In the genomic region with DNA sequence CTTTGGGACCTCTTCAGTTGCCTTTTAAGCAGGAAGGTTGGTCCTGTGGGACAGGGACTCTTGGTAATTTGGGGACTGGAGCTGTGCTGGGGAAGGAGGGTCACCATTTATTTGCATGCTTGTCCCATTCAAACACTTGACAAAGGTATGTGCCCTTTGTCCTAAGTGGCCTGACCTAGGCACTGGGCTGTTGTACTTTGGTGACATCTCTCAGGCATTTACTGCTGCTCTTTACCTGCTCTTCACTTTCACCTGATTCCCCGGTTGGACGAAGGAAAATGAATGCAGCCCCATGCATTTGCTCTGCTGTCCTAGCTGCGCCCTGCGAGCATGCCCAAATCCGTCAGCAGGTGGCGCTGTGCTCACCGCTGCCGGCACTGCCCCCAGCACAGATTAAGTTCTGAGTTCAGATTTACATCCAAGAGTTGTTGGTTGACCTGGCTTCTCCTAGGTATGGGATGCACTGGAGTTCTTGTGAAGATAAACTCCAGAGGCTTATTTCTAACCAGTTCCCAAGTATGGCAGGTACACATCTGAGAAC, we compare ENCODE assay signal across 8 mouse cellular contexts. TPM values are rescaled to one million over a fixed set of nuclear protein-coding genes. Genes with fewer than 3 reads are reported as not detected.
A peak's percentile ranks its signal among the peaks of the same experiment; 100 is the strongest.
DNase-seq lines count a peak whose midpoint lies in the region; ATAC-seq and TF ChIP-seq lines count a peak whose summit lies in the region.

No protein-coding gene starts in this region.

- no peak overlapping the region for H3K9ac ChIP-seq in intestine, embryonic 14.5 days (ENCODE audit: low read length)
- no peak overlapping the region for H3K9ac ChIP-seq in intestine, embryonic 16.5 days (ENCODE audit: low read depth, low read length)

- H3K9me3 ChIP-seq in intestine, embryonic 14.5 days (ENCODE audit: control insufficient read depth, low read length) = no peaks in the 10 kb centered on the region
- no peaks in the 10 kb centered on the region for H3K9me3 ChIP-seq in intestine, embryonic 16.5 days (ENCODE audit: control insufficient read depth, low read length)
- no peaks in the 10 kb centered on the region for H3K9me3 ChIP-seq in G1E (replicated peaks)
- no peaks in the 10 kb centered on the region for H3K9me3 ChIP-seq in embryonic facial prominence, embryonic 10.5 days
- H3K9me3 ChIP-seq in forebrain, embryonic 10.5 days = no peaks in the 10 kb centered on the region

- H3K27ac ChIP-seq in intestine, embryonic 14.5 days (ENCODE audit: low read depth) = no peak overlapping the region
- no peak overlapping the region for H3K27ac ChIP-seq in intestine, embryonic 16.5 days (ENCODE audit: low read length)
- H3K27ac ChIP-seq in embryonic facial prominence, embryonic 10.5 days (replicated peaks) = no peak overlapping the region
- H3K27ac ChIP-seq in forebrain, embryonic 10.5 days = no peak overlapping the region

- H3K4me3 ChIP-seq in intestine, embryonic 14.5 days (ENCODE audit: low read depth, low read length) = no peak overlapping the region
- no peak overlapping the region for H3K4me3 ChIP-seq in intestine, embryonic 16.5 days (ENCODE audit: low read length)
- H3K4me3 ChIP-seq in G1E (ENCODE audit: low read depth, low read length) = no peak overlapping the region
- no peak overlapping the region for H3K4me3 ChIP-seq in embryonic facial prominence, embryonic 10.5 days
- no peak overlapping the region for H3K4me3 ChIP-seq in forebrain, embryonic 10.5 days

- H3K4me2 ChIP-seq in intestine, embryonic 14.5 days (ENCODE audit: low read length) = no peak overlapping the region
- H3K4me2 ChIP-seq in intestine, embryonic 16.5 days (ENCODE audit: low read depth, low read length) = no peak overlapping the region

- DNase-seq in intestine, embryonic 14.5 days (ENCODE audit: low spot score) = peak; percentile 78
- DNase-seq in B cell, adult 2 months = peak; percentile 78 to 83
- no peak for DNase-seq in G1E (ENCODE audit: low spot score)
- DNase-seq in embryonic facial prominence, embryonic 10.5 days (ENCODE audit: low spot score) = peak; percentile 61
- DNase-seq in lung, adult 18-20 months = peak; percentile 48 to 56
- DNase-seq in spleen, postnatal 4 days (ENCODE audit: low spot score in 2 of 2) = peak; percentile 66 to 91
- no peak for DNase-seq in forebrain, embryonic 10.5 days (ENCODE audit: extremely low spot score, low spot score)

- TF ChIP-seq CTCF in G1E (IDR thresholded peaks at IDR 0.05; ENCODE audit: low read depth, low read length) = peak; percentile 90

- WGBS in intestine, embryonic 14.5 days = 10% methylated on average over 8 of the region's 8 CpGs
- WGBS in intestine, embryonic 16.5 days = 24% methylated on average over 8 of the region's 8 CpGs
- 19% methylated on average over 8 of the region's 8 CpGs for WGBS in embryonic facial prominence, embryonic 10.5 days
- 14% methylated on average over 8 of the region's 8 CpGs for WGBS in forebrain, embryonic 10.5 days

- ATAC-seq in intestine, embryonic 14.5 days (replicated peaks; ENCODE audit: low FRiP score, low TSS enrichment, low read depth) = no peak
- no peak; the same call in 1 of the 2 replicates for ATAC-seq in intestine, embryonic 16.5 days
- no peak for ATAC-seq in G1E (ENCODE audit: extremely low read depth, insufficient number of reproducible peaks, low FRiP score, poor library complexity, severe bottlenecking)

- peaks cover 19% of the 10 kb centered on the region for H3K4me1 ChIP-seq in intestine, embryonic 14.5 days (replicated peaks; ENCODE audit: control insufficient read depth, insufficient read depth, low read length)
- H3K4me1 ChIP-seq in intestine, embryonic 16.5 days (ENCODE audit: control insufficient read depth, insufficient read depth, low read length) = peaks cover 10% of the 10 kb centered on the region; the same call in 1 of the 2 replicates
- H3K4me1 ChIP-seq in G1E (ENCODE audit: insufficient read depth, low read depth, low read length) = peaks cover 4% of the 10 kb centered on the region; the same call in 1 of the 2 replicates
- peaks cover 22% of the 10 kb centered on the region for H3K4me1 ChIP-seq in embryonic facial prominence, embryonic 10.5 days
- H3K4me1 ChIP-seq in forebrain, embryonic 10.5 days = peaks cover 5% of the 10 kb centered on the region

- peaks cover 4% of the 10 kb centered on the region; the same call in 1 of the 2 replicates for H3K27me3 ChIP-seq in intestine, embryonic 14.5 days (replicated peaks; ENCODE audit: control insufficient read depth, insufficient read depth, low read length)
- H3K27me3 ChIP-seq in intestine, embryonic 16.5 days (replicated peaks; ENCODE audit: control insufficient read depth, insufficient read depth, low read length) = peaks cover under 1% of the 10 kb centered on the region; the same call in 1 of the 2 replicates
- H3K27me3 ChIP-seq in G1E (ENCODE audit: insufficient read depth, low read length) = peaks cover 22% of the 10 kb centered on the region
- H3K27me3 ChIP-seq in embryonic facial prominence, embryonic 10.5 days (replicated peaks; ENCODE audit: low read depth, poor library complexity, severe bottlenecking) = peaks cover 32% of the 10 kb centered on the region
- peaks cover 50% of the 10 kb centered on the region for H3K27me3 ChIP-seq in forebrain, embryonic 10.5 days (ENCODE audit: poor library complexity, severe bottlenecking)

- no peaks in the 10 kb centered on the region for H3K36me3 ChIP-seq in intestine, embryonic 14.5 days (ENCODE audit: control insufficient read depth, insufficient read depth, low read length)
- 0 out of 2 replicates have a peak, but pooled peaks cover 2% of the 10 kb centered on the region for H3K36me3 ChIP-seq in intestine, embryonic 16.5 days (ENCODE audit: control insufficient read depth, insufficient read depth, low read length)
- no peaks in the 10 kb centered on the region for H3K36me3 ChIP-seq in G1E (replicated peaks)
- no peaks in the 10 kb centered on the region for H3K36me3 ChIP-seq in embryonic facial prominence, embryonic 10.5 days (replicated peaks)
- no peaks in the 10 kb centered on the region for H3K36me3 ChIP-seq in forebrain, embryonic 10.5 days (replicated peaks)

RNA-seq across cellular contexts. Expression of gene Taf8, which starts 28.6 kb away (rescaled TPM):
- polyA plus RNA-seq in intestine, embryonic 14.5 days (2014; fragmentation: Nextera tagmentation; extraction: Ambion mirVana) = 21.5 and 25.0 TPM in 2 replicates
- 19.1 and 20.4 TPM in 2 replicates for polyA plus RNA-seq in intestine, embryonic 16.5 days (2015; fragmentation: Nextera tagmentation; extraction: Ambion mirVana)
- 29.1 and 31.1 TPM in 2 replicates for total RNA-seq in G1E (2014; fragmentation: Nextera tagmentation)
- 39.8 and 47.0 TPM in 2 replicates for total RNA-seq in G1E (2017)
- 22.3 and 22.4 TPM in 2 replicates for polyA plus RNA-seq in G1E (2012)
- 32.0 and 35.3 TPM in 2 replicates for polyA plus RNA-seq in embryonic facial prominence, embryonic 10.5 days (2016; fragmentation: Nextera tagmentation; extraction: Ambion mirVana)
- 32.5 and 33.3 TPM in 2 replicates for polyA plus RNA-seq in forebrain, embryonic 10.5 days (2016; fragmentation: Nextera tagmentation; extraction: Ambion mirVana)

RNA-seq across cellular contexts. Expression of gene Ccnd3, which starts 31.3 kb away (rescaled TPM):
- polyA plus RNA-seq in intestine, embryonic 14.5 days (2014; fragmentation: Nextera tagmentation; extraction: Ambion mirVana) = 450 and 457 TPM in 2 replicates
- polyA plus RNA-seq in intestine, embryonic 16.5 days (2015; fragmentation: Nextera tagmentation; extraction: Ambion mirVana) = 371 and 393 TPM in 2 replicates
- total RNA-seq in G1E (2014; fragmentation: Nextera tagmentation) = 229 and 238 TPM in 2 replicates
- 134 and 143 TPM in 2 replicates for total RNA-seq in G1E (2017)
- polyA plus RNA-seq in G1E (2012) = 426 and 439 TPM in 2 replicates
- polyA plus RNA-seq in embryonic facial prominence, embryonic 10.5 days (2016; fragmentation: Nextera tagmentation; extraction: Ambion mirVana) = 325 and 335 TPM in 2 replicates
- 296 and 313 TPM in 2 replicates for polyA plus RNA-seq in forebrain, embryonic 10.5 days (2016; fragmentation: Nextera tagmentation; extraction: Ambion mirVana)

RNA-seq across cellular contexts. Expression of gene 1700001C19Rik, which starts 36.3 kb away (rescaled TPM):
- polyA plus RNA-seq in intestine, embryonic 14.5 days (2014; fragmentation: Nextera tagmentation; extraction: Ambion mirVana) = 0.22 and 0.24 TPM in 2 replicates
- 0.17 and 0.45 TPM in 2 replicates for polyA plus RNA-seq in intestine, embryonic 16.5 days (2015; fragmentation: Nextera tagmentation; extraction: Ambion mirVana)
- total RNA-seq in G1E (2014; fragmentation: Nextera tagmentation) (not detected in 2 replicates), G1E (2017) (0.17 TPM in 1 of 2 replicates, not detected in the other)
- not detected in 2 replicates for polyA plus RNA-seq in G1E (2012)
- polyA plus RNA-seq in embryonic facial prominence, embryonic 10.5 days (2016; fragmentation: Nextera tagmentation; extraction: Ambion mirVana) = 0.25 TPM in 1 of 2 replicates, not detected in the other
- 0.27 TPM in 1 of 2 replicates, not detected in the other for polyA plus RNA-seq in forebrain, embryonic 10.5 days (2016; fragmentation: Nextera tagmentation; extraction: Ambion mirVana)

RNA-seq across cellular contexts. Expression of gene AI661453, which starts 37.1 kb away (rescaled TPM):
- 3.4 and 4.4 TPM in 2 replicates for polyA plus RNA-seq in intestine, embryonic 14.5 days (2014; fragmentation: Nextera tagmentation; extraction: Ambion mirVana)
- 3.7 and 4.6 TPM in 2 replicates for polyA plus RNA-seq in intestine, embryonic 16.5 days (2015; fragmentation: Nextera tagmentation; extraction: Ambion mirVana)
- not detected in 2 replicates for total RNA-seq in G1E (2014; fragmentation: Nextera tagmentation)
- total RNA-seq in G1E (2017) = under 0.01 and 0.06 TPM in 2 replicates
- polyA plus RNA-seq in G1E (2012) = 0.02 and 0.03 TPM in 2 replicates
- 0.27 and 0.36 TPM in 2 replicates for polyA plus RNA-seq in embryonic facial prominence, embryonic 10.5 days (2016; fragmentation: Nextera tagmentation; extraction: Ambion mirVana)
- 0.22 and 0.37 TPM in 2 replicates for polyA plus RNA-seq in forebrain, embryonic 10.5 days (2016; fragmentation: Nextera tagmentation; extraction: Ambion mirVana)

Comparison
In these comparisons a context has a peak if more than half of its experiments do, and no peak if none do; other contexts are left out.
1. DNase-seq: peak in intestine, embryonic 14.5 days (single experiment), B cell, adult 2 months (2 of 2), embryonic facial prominence, embryonic 10.5 days (single experiment), lung, adult 18-20 months (2 of 2) and spleen, postnatal 4 days (2 of 2); none in G1E (single experiment) and forebrain, embryonic 10.5 days (single experiment).